Mouse (Mus musculus): ENCODE results near the gene Oas1c. TPM values are rescaled to one million over a fixed set of nuclear protein-coding genes. Genes with fewer than 3 reads are reported as not detected.

The Oas1c gene
- total and polyA plus RNA-seq, 3 experiments: 0.29 to 10.3 (median 4.3) TPM

DNA sequence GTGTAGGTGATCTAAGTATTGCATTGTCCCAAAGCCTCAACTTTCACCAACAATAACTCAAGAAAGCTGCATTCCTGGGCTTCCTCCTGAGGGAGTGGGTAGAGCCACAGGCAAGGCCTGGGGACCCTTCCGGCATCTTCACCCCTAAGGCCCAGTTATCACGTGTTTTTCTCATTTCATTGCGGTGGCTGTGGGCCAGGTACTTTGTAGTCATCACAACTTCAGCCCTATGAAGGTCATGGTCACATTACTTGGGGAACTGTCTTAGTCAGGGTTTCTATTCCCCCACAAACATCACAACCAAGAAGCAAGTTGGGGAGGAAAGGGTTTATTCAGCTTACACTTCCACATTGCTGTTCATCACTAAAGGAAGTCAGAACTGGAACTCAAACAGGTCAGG lies 59.5 kb downstream of the Oas1c start:
- no peak for DNase-seq (ENCODE audit: low spot score)
- ATAC-seq (ENCODE audit: extremely low read depth, insufficient number of reproducible peaks, low FRiP score, poor library complexity, severe bottlenecking): no peak
- H3K4me3 ChIP-seq (ENCODE audit: low read depth, low read length): no peak overlapping the region
- no peaks in the 10 kb centered on the region for H3K36me3 ChIP-seq (replicated peaks)
- no peaks in the 10 kb centered on the region for H3K9me3 ChIP-seq (replicated peaks)
- H3K4me1 ChIP-seq (ENCODE audit: insufficient read depth, low read depth, low read length): peaks cover 9% of the 10 kb centered on the region
- TF ChIP-seq POLR2AphosphoS5 (IDR thresholded peaks at IDR 0.05; ENCODE audit: insufficient replicate concordance, low read depth, low read length) (no peak), GATA2 (IDR thresholded peaks at IDR 0.05; ENCODE audit: borderline replicate concordance, low read depth, low read length) (no peak), GATA1 (IDR thresholded peaks at IDR 0.05; ENCODE audit: borderline replicate concordance, low read length) (no peak), TAL1 (conservative IDR thresholded peaks at IDR 0.05; ENCODE audit: low read depth, low read length) (no peak), CTCF (IDR thresholded peaks at IDR 0.05; ENCODE audit: low read depth, low read length) (no peak)
- H3K27me3 ChIP-seq (ENCODE audit: insufficient read depth, low read length): peaks cover 14% of the 10 kb centered on the region

DNA sequence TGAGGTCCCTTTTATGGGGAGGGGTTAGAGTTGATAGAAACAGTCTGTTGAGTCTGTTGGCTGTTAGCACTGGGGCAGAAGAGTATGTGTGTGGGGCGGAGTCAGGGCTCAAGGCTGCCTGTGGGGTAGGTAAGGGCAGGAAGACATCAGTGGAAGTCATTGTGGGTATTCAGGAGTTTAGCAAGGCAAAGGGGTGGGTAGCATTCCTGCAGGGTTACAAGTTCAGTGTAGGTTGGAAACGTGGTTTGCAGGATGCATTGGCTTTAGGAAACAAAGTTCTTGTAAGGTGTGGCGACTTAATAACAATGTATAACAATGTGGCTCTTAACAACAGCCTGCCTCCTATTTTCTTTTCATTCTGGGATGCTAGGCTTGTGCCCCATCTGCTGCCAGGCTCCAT lies 61.1 kb downstream of the Oas1c start:
- TF ChIP-seq TAL1 (conservative IDR thresholded peaks at IDR 0.05; ENCODE audit: low read depth, low read length) (no peak), GATA1 (IDR thresholded peaks at IDR 0.05; ENCODE audit: borderline replicate concordance, low read length) (no peak), CTCF (IDR thresholded peaks at IDR 0.05; ENCODE audit: low read depth, low read length) (no peak), GATA2 (IDR thresholded peaks at IDR 0.05; ENCODE audit: borderline replicate concordance, low read depth, low read length) (no peak), POLR2AphosphoS5 (IDR thresholded peaks at IDR 0.05; ENCODE audit: insufficient replicate concordance, low read depth, low read length) (no peak)
- Histone ChIP-seq H3K4me3 (ENCODE audit: low read depth, low read length) (no peak overlapping the region), H3K36me3 (replicated peaks) (no peaks in the 10 kb centered on the region), H3K27me3 (ENCODE audit: insufficient read depth, low read length) (peaks cover 14% of the 10 kb centered on the region), H3K9me3 (replicated peaks) (no peaks in the 10 kb centered on the region), H3K4me1 (ENCODE audit: insufficient read depth, low read depth, low read length) (peaks cover 9% of the 10 kb centered on the region)
- DNase-seq (ENCODE audit: low spot score) (no peak), ATAC-seq (ENCODE audit: extremely low read depth, insufficient number of reproducible peaks, low FRiP score, poor library complexity, severe bottlenecking) (no peak)

Other genes with a start within 250 kb of the Oas1c start
- gene Tpcn1, start 223.8 kb downstream of the Oas1c start, total RNA-seq (2014; fragmentation: Nextera tagmentation): 22.3 and 51.6 TPM in 2 replicates
- 2.1 and 3.2 TPM in 2 replicates for gene Tpcn1, start 223.8 kb downstream of the Oas1c start, total RNA-seq (2017)
- gene Tpcn1, start 223.8 kb downstream of the Oas1c start, polyA plus RNA-seq (2012): 33.2 and 36.0 TPM in 2 replicates
- not detected in 2 replicates for gene Iqcd, start 223.5 kb downstream of the Oas1c start, total RNA-seq (2014; fragmentation: Nextera tagmentation)
- gene Iqcd, start 223.5 kb downstream of the Oas1c start, total RNA-seq (2017): 0.35 and 0.60 TPM in 2 replicates
- gene Iqcd, start 223.5 kb downstream of the Oas1c start, polyA plus RNA-seq (2012): 1.2 and 1.5 TPM in 2 replicates
- gene Rita1, start 199.9 kb downstream of the Oas1c start, total RNA-seq (2014; fragmentation: Nextera tagmentation): 8.4 and 10.5 TPM in 2 replicates
- 9.5 and 13.7 TPM in 2 replicates for gene Rita1, start 199.9 kb downstream of the Oas1c start, total RNA-seq (2017)
- 42.4 and 45.7 TPM in 2 replicates for gene Rita1, start 199.9 kb downstream of the Oas1c start, polyA plus RNA-seq (2012)
- gene Ddx54, start 199.8 kb downstream of the Oas1c start, total RNA-seq (2014; fragmentation: Nextera tagmentation): 16.5 and 24.3 TPM in 2 replicates
- gene Ddx54, start 199.8 kb downstream of the Oas1c start, total RNA-seq (2017): 31.5 and 34.7 TPM in 2 replicates
- gene Ddx54, start 199.8 kb downstream of the Oas1c start, polyA plus RNA-seq (2012): 103 and 110 TPM in 2 replicates
- gene Cfap73, start 178.3 kb downstream of the Oas1c start, total RNA-seq (2014; fragmentation: Nextera tagmentation): not detected in 2 replicates
- not detected in 2 replicates for gene Cfap73, start 178.3 kb downstream of the Oas1c start, total RNA-seq (2017)
- not detected in 2 replicates for gene Cfap73, start 178.3 kb downstream of the Oas1c start, polyA plus RNA-seq (2012)
- 5.6 and 13.2 TPM in 2 replicates for gene Rasal1, start 163.7 kb downstream of the Oas1c start, total RNA-seq (2014; fragmentation: Nextera tagmentation)
- gene Rasal1, start 163.7 kb downstream of the Oas1c start, total RNA-seq (2017): 1.4 and 1.7 TPM in 2 replicates
- 10.8 and 13.1 TPM in 2 replicates for gene Rasal1, start 163.7 kb downstream of the Oas1c start, polyA plus RNA-seq (2012)
- not detected in 2 replicates for gene Dtx1, start 100.6 kb downstream of the Oas1c start, total RNA-seq (2014; fragmentation: Nextera tagmentation)
- 0.05 and 0.06 TPM in 2 replicates for gene Dtx1, start 100.6 kb downstream of the Oas1c start, total RNA-seq (2017)
- gene Dtx1, start 100.6 kb downstream of the Oas1c start, polyA plus RNA-seq (2012): 0.03 and 0.09 TPM in 2 replicates
- gene Oas2, start 62.7 kb downstream of the Oas1c start, total RNA-seq (2014; fragmentation: Nextera tagmentation): 1.7 and 3.5 TPM in 2 replicates
- 2.3 and 2.4 TPM in 2 replicates for gene Oas2, start 62.7 kb downstream of the Oas1c start, total RNA-seq (2017)
- gene Oas2, start 62.7 kb downstream of the Oas1c start, polyA plus RNA-seq (2012): 0.11 and 0.15 TPM in 2 replicates
- gene Oas3, start 34.9 kb downstream of the Oas1c start, total RNA-seq (2014; fragmentation: Nextera tagmentation): 0.97 and 2.0 TPM in 2 replicates
- 0.60 and 0.76 TPM in 2 replicates for gene Oas3, start 34.9 kb downstream of the Oas1c start, total RNA-seq (2017)
- 0.26 and 0.28 TPM in 2 replicates for gene Oas3, start 34.9 kb downstream of the Oas1c start, polyA plus RNA-seq (2012)
- gene Oas1e, start 17.0 kb downstream of the Oas1c start, total RNA-seq (2014; fragmentation: Nextera tagmentation): not detected in 2 replicates
- 0.12 TPM in 1 of 2 replicates, not detected in the other for gene Oas1e, start 17.0 kb downstream of the Oas1c start, total RNA-seq (2017)
- gene Oas1e, start 17.0 kb downstream of the Oas1c start, polyA plus RNA-seq (2012): not detected in 2 replicates
- gene Oas1f, start 34.9 kb upstream of the Oas1c start, total RNA-seq (2014; fragmentation: Nextera tagmentation): not detected in 2 replicates
- not detected in 2 replicates for gene Oas1f, start 34.9 kb upstream of the Oas1c start, total RNA-seq (2017)
- not detected in 2 replicates for gene Oas1f, start 34.9 kb upstream of the Oas1c start, polyA plus RNA-seq (2012)
- not detected in 2 replicates for gene Oas1h, start 48.9 kb upstream of the Oas1c start, total RNA-seq (2014; fragmentation: Nextera tagmentation)
- gene Oas1h, start 48.9 kb upstream of the Oas1c start, total RNA-seq (2017): not detected in 2 replicates
- not detected in 2 replicates for gene Oas1h, start 48.9 kb upstream of the Oas1c start, polyA plus RNA-seq (2012)
- gene Oas1g, start 75.1 kb upstream of the Oas1c start, total RNA-seq (2014; fragmentation: Nextera tagmentation): not detected in 2 replicates
- 0.23 TPM in 1 of 2 replicates, not detected in the other for gene Oas1g, start 75.1 kb upstream of the Oas1c start, total RNA-seq (2017)
- gene Oas1g, start 75.1 kb upstream of the Oas1c start, polyA plus RNA-seq (2012): not detected in 2 replicates
- gene Oas1a, start 95.0 kb upstream of the Oas1c start, total RNA-seq (2014; fragmentation: Nextera tagmentation): not detected in 2 replicates
- 0.33 and 0.70 TPM in 2 replicates for gene Oas1a, start 95.0 kb upstream of the Oas1c start, total RNA-seq (2017)
- gene Oas1a, start 95.0 kb upstream of the Oas1c start, polyA plus RNA-seq (2012): 0.11 and 0.13 TPM in 2 replicates
- not detected in 2 replicates for gene Oas1d, start 102.0 kb upstream of the Oas1c start, total RNA-seq (2014; fragmentation: Nextera tagmentation)
- 0.05 and 0.12 TPM in 2 replicates for gene Oas1d, start 102.0 kb upstream of the Oas1c start, total RNA-seq (2017)
- gene Oas1d, start 102.0 kb upstream of the Oas1c start, polyA plus RNA-seq (2012): not detected in 2 replicates
- not detected in 2 replicates for gene Rph3a, start 197.6 kb upstream of the Oas1c start, total RNA-seq (2014; fragmentation: Nextera tagmentation)
- gene Rph3a, start 197.6 kb upstream of the Oas1c start, total RNA-seq (2017): 0.06 TPM in 1 of 2 replicates, not detected in the other
- not detected in 2 replicates for gene Rph3a, start 197.6 kb upstream of the Oas1c start, polyA plus RNA-seq (2012)